Mouse (Mus musculus): Measurements from ENCODE around the gene Spata2l. TPM values are rescaled to one million over a fixed set of nuclear protein-coding genes. Genes with fewer than 3 reads are reported as not detected.
A peak's percentile ranks its signal among the peaks of the same experiment; 100 is the strongest.

Spata2l gene
- polyA plus RNA-seq, 1 experiment from 2014 or later: 2.8 TPM

- Histone ChIP-seq H3K9ac (ENCODE audit: low read length) (peak within 1 kb of the TSS; percentile 96), H3K4me2 (ENCODE audit: low read length) (peak within 1 kb of the TSS; percentile 90), H3K4me3 (ENCODE audit: control insufficient read depth in 1 of 2, insufficient read depth in 1 of 2, low read depth in 1 of 2, low read length in 2 of 2) (peak within 1 kb of the TSS; percentile 75 to 87), H3K4me1 (ENCODE audit: control insufficient read depth in 2 of 2, insufficient read depth in 2 of 2, low read length in 2 of 2) (peaks cover 9 to 21% of the 10 kb centered on the region in 2 experiments), H3K9me3 (ENCODE audit: control insufficient read depth, low read length) (no peaks in the 10 kb centered on the region), H3K27me3 (ENCODE audit: control insufficient read depth, insufficient read depth, low read length) (no peaks in the 10 kb centered on the region), H3K27ac (replicated peaks in 1 of 2; ENCODE audit: control insufficient read depth in 1 of 2, insufficient read depth in 1 of 2, low read depth in 2 of 2, low read length in 2 of 2) (peak within 1 kb of the TSS; percentile 78 to 86), H3K36me3 (ENCODE audit: control insufficient read depth, insufficient read depth, low read length) (peaks cover 66% of the 10 kb centered on the region)
- WGBS: under 1% methylated on average over 84 of the region's 99 CpGs
- ATAC-seq (ENCODE audit: insufficient number of reproducible peaks, insufficient read depth, low FRiP score, low read depth): peak; percentile 90
Measured at GRCm38 (mm10) chr8:123254099-123254885, 18.3 kb upstream of the Spata2l start, which contains the start of the genes Zfp276 and Vps9d1. Gene Zfp276 (plus strand): TSS chr8:123254195. Gene Vps9d1 (minus strand): TSS chr8:123254348.

GRCm38 (mm10) chr8:123253451-123254098 lies 17.5 kb upstream of the Spata2l start:
- peak overlapping the region; percentile 75 to 87 for H3K4me3 ChIP-seq (ENCODE audit: control insufficient read depth in 1 of 2, insufficient read depth in 1 of 2, low read depth in 1 of 2, low read length in 2 of 2)
- H3K9ac ChIP-seq (ENCODE audit: low read length): peak overlapping the region; percentile 96
- peaks cover 66% of the 10 kb centered on the region for H3K36me3 ChIP-seq (ENCODE audit: control insufficient read depth, insufficient read depth, low read length)
- H3K9me3 ChIP-seq (ENCODE audit: control insufficient read depth, low read length): no peaks in the 10 kb centered on the region
- H3K4me1 ChIP-seq (ENCODE audit: control insufficient read depth in 2 of 2, insufficient read depth in 2 of 2, low read length in 2 of 2): peaks cover 9 to 21% of the 10 kb centered on the region in 2 experiments
- peak overlapping the region; percentile 90 for H3K4me2 ChIP-seq (ENCODE audit: low read length)
- no peaks in the 10 kb centered on the region for H3K27me3 ChIP-seq (ENCODE audit: control insufficient read depth, insufficient read depth, low read length)
- peak overlapping the region; percentile 78 to 86 for H3K27ac ChIP-seq (replicated peaks in 1 of 2; ENCODE audit: control insufficient read depth in 1 of 2, insufficient read depth in 1 of 2, low read depth in 2 of 2, low read length in 2 of 2)
- ATAC-seq (ENCODE audit: insufficient number of reproducible peaks, insufficient read depth, low FRiP score, low read depth): peak; percentile 29
- WGBS: under 1% methylated on average over 37 of the region's 40 CpGs

- Histone ChIP-seq H3K4me1 (ENCODE audit: control insufficient read depth in 2 of 2, insufficient read depth in 2 of 2, low read length in 2 of 2) (peaks cover 9 to 21% of the 10 kb centered on the region in 2 experiments), H3K9me3 (ENCODE audit: control insufficient read depth, low read length) (no peaks in the 10 kb centered on the region), H3K4me3 (ENCODE audit: control insufficient read depth in 1 of 2, insufficient read depth in 1 of 2, low read depth in 1 of 2, low read length in 2 of 2) (peak overlapping the region; percentile 75 to 87), H3K36me3 (ENCODE audit: control insufficient read depth, insufficient read depth, low read length) (peaks cover 66% of the 10 kb centered on the region), H3K9ac (ENCODE audit: low read length) (peak overlapping the region; percentile 96), H3K4me2 (ENCODE audit: low read length) (peak overlapping the region; percentile 90), H3K27me3 (ENCODE audit: control insufficient read depth, insufficient read depth, low read length) (no peaks in the 10 kb centered on the region), H3K27ac (replicated peaks in 1 of 2; ENCODE audit: control insufficient read depth in 1 of 2, insufficient read depth in 1 of 2, low read depth in 2 of 2, low read length in 2 of 2) (peak overlapping the region in 1 of 2 experiments; percentile 86; a peak in 2 of 4 replicates)
- WGBS: 35% methylated on average over 4 of the region's 4 CpGs
- ATAC-seq (ENCODE audit: insufficient number of reproducible peaks, insufficient read depth, low FRiP score, low read depth): no peak
Measured at GRCm38 (mm10) chr8:123252925-123253324, 16.9 kb upstream of the Spata2l start.

GRCm38 (mm10) chr8:123250940-123251339 lies 14.9 kb upstream of the Spata2l start:
- Histone ChIP-seq H3K9ac (ENCODE audit: low read length) (no peak overlapping the region), H3K4me2 (ENCODE audit: low read length) (no peak overlapping the region), H3K36me3 (ENCODE audit: control insufficient read depth, insufficient read depth, low read length) (peaks cover 66% of the 10 kb centered on the region), H3K4me3 (ENCODE audit: control insufficient read depth in 1 of 2, insufficient read depth in 1 of 2, low read depth in 1 of 2, low read length in 2 of 2) (no peak overlapping the region), H3K4me1 (ENCODE audit: control insufficient read depth in 2 of 2, insufficient read depth in 2 of 2, low read length in 2 of 2) (peaks cover 9 to 21% of the 10 kb centered on the region in 2 experiments), H3K27ac (replicated peaks in 1 of 2; ENCODE audit: control insufficient read depth in 1 of 2, insufficient read depth in 1 of 2, low read depth in 2 of 2, low read length in 2 of 2) (no peak overlapping the region), H3K9me3 (ENCODE audit: control insufficient read depth, low read length) (no peaks in the 10 kb centered on the region), H3K27me3 (ENCODE audit: control insufficient read depth, insufficient read depth, low read length) (no peaks in the 10 kb centered on the region)
- no peak for ATAC-seq (ENCODE audit: insufficient number of reproducible peaks, insufficient read depth, low FRiP score, low read depth)
- 96% methylated on average over 5 of the region's 5 CpGs for WGBS

- peaks cover 87% of the 10 kb centered on the region for H3K36me3 ChIP-seq (ENCODE audit: control insufficient read depth, insufficient read depth, low read length)
- peaks cover 4 to 10% of the 10 kb centered on the region in 2 experiments for H3K4me1 ChIP-seq (ENCODE audit: control insufficient read depth in 2 of 2, insufficient read depth in 2 of 2, low read length in 2 of 2)
- H3K9ac ChIP-seq (ENCODE audit: low read length): no peak overlapping the region
- no peak overlapping the region for H3K4me2 ChIP-seq (ENCODE audit: low read length)
- WGBS: 87% methylated on average over 8 of the region's 8 CpGs
- no peak overlapping the region for H3K27ac ChIP-seq (replicated peaks in 1 of 2; ENCODE audit: control insufficient read depth in 1 of 2, insufficient read depth in 1 of 2, low read depth in 2 of 2, low read length in 2 of 2)
- no peaks in the 10 kb centered on the region for H3K27me3 ChIP-seq (ENCODE audit: control insufficient read depth, insufficient read depth, low read length)
- H3K4me3 ChIP-seq (ENCODE audit: control insufficient read depth in 1 of 2, insufficient read depth in 1 of 2, low read depth in 1 of 2, low read length in 2 of 2): no peak overlapping the region
- ATAC-seq (ENCODE audit: insufficient number of reproducible peaks, insufficient read depth, low FRiP score, low read depth): no peak
- H3K9me3 ChIP-seq (ENCODE audit: control insufficient read depth, low read length): no peaks in the 10 kb centered on the region
Measured at GRCm38 (mm10) chr8:123248596-123248995, 12.6 kb upstream of the Spata2l start.

GRCm38 (mm10) chr8:123247748-123248147 lies 11.7 kb upstream of the Spata2l start:
- H3K4me3 ChIP-seq (ENCODE audit: control insufficient read depth in 1 of 2, insufficient read depth in 1 of 2, low read depth in 1 of 2, low read length in 2 of 2): no peak overlapping the region

GRCm38 (mm10) chr8:123245543-123245942 lies 9.5 kb upstream of the Spata2l start:
- ATAC-seq (ENCODE audit: insufficient number of reproducible peaks, insufficient read depth, low FRiP score, low read depth): no peak
- Histone ChIP-seq H3K4me1 (ENCODE audit: control insufficient read depth in 2 of 2, insufficient read depth in 2 of 2, low read length in 2 of 2) (no peaks in the 10 kb centered on the region), H3K27ac (replicated peaks in 1 of 2; ENCODE audit: control insufficient read depth in 1 of 2, insufficient read depth in 1 of 2, low read depth in 2 of 2, low read length in 2 of 2) (no peak overlapping the region), H3K4me3 (ENCODE audit: control insufficient read depth in 1 of 2, insufficient read depth in 1 of 2, low read depth in 1 of 2, low read length in 2 of 2) (no peak overlapping the region), H3K9me3 (ENCODE audit: control insufficient read depth, low read length) (no peaks in the 10 kb centered on the region), H3K4me2 (ENCODE audit: low read length) (no peak overlapping the region), H3K9ac (ENCODE audit: low read length) (no peak overlapping the region), H3K27me3 (ENCODE audit: control insufficient read depth, insufficient read depth, low read length) (no peaks in the 10 kb centered on the region), H3K36me3 (ENCODE audit: control insufficient read depth, insufficient read depth, low read length) (peaks cover 91% of the 10 kb centered on the region)
- 81% methylated on average over 12 of the region's 12 CpGs for WGBS

More at GRCm38 (mm10) chr8:123247748-123248147, 11.7 kb upstream of the Spata2l start:
- Histone ChIP-seq H3K27ac (replicated peaks in 1 of 2; ENCODE audit: control insufficient read depth in 1 of 2, insufficient read depth in 1 of 2, low read depth in 2 of 2, low read length in 2 of 2) (no peak overlapping the region), H3K9ac (ENCODE audit: low read length) (no peak overlapping the region), H3K36me3 (ENCODE audit: control insufficient read depth, insufficient read depth, low read length) (peaks cover 95% of the 10 kb centered on the region), H3K27me3 (ENCODE audit: control insufficient read depth, insufficient read depth, low read length) (no peaks in the 10 kb centered on the region), H3K4me1 (ENCODE audit: control insufficient read depth in 2 of 2, insufficient read depth in 2 of 2, low read length in 2 of 2) (peaks cover 0 to 3% of the 10 kb centered on the region in 2 experiments; a peak in 2 of 4 replicates), H3K4me2 (ENCODE audit: low read length) (no peak overlapping the region), H3K9me3 (ENCODE audit: control insufficient read depth, low read length) (no peaks in the 10 kb centered on the region)
- ATAC-seq (ENCODE audit: insufficient number of reproducible peaks, insufficient read depth, low FRiP score, low read depth): no peak
- 94% methylated on average over 6 of the region's 6 CpGs for WGBS

All from heart, embryonic 14.5 days (tissue).